Mouse (Mus musculus) lung, adult 2 months (tissue): ENCODE data around the gene Tpm1. TPM values are rescaled to one million over a fixed set of nuclear protein-coding genes. Genes with fewer than 3 reads are reported as not detected.
A peak's percentile ranks its signal among the peaks of the same experiment; 100 is the strongest.

Experiments
- DNase-seq: peaks from one replicate; pipeline ENCODE4 v3.0.0; 2022
- H3K4me1 ChIP-seq: fragments of 200-500 bp; 2 replicates; pipeline ENCODE4 v1.6.1; 2011; ENCODE audit warnings: low read length; ENCODE audit not compliant: control insufficient read depth, insufficient read depth
- H3K4me3 ChIP-seq: fragments of 200-500 bp; replicated peaks from 2 replicates; pipeline ENCODE3; 2011; ENCODE audit warnings: low read depth, mild to moderate bottlenecking, control low read depth, low read length; ENCODE audit errors: extremely low read depth
- CTCF ChIP-seq: fragments of 200-500 bp; IDR thresholded peaks from 2 replicates; pipeline ENCODE4 v1.5.1; 2011; ENCODE audit warnings: mild to moderate bottlenecking, low read length, control low read depth; ENCODE audit not compliant: insufficient read depth
- POLR2A ChIP-seq: fragments of 200-500 bp; IDR thresholded peaks from 2 replicates; pipeline ENCODE4 v1.6.1; 2011; ENCODE audit warnings: low read depth, mild to moderate bottlenecking, control low read depth, low read length, borderline replicate concordance; ENCODE audit errors: extremely low read depth
- WGBS: fragments of 180-500 bp; shearing (Covaris S2); methylation state at CpG from one replicate; pipeline ENCODE4 v1.1.7; 2018; 5-methylcytosine and 5-hydroxymethylcytosine counted together
- polyA plus RNA-seq: library from polyadenylated mRNA; depleted of rRNA; stranded (reverse); fragments of >200 nt; gene quantifications from 2 replicates; pipeline ENCODE4 v1.2.3, GENCODE M21; 2012

The Tpm1 gene
- polyA plus RNA-seq, 1 experiment = 359 TPM

- TF ChIP-seq POLR2A (no peak), CTCF (no peak)
- WGBS = 37% methylated on average over 2 of the region's 2 CpGs
- DNase-seq = no peak
Measured at GRCm38 (mm10) chr9:67072182-67072581, 23.0 kb upstream of the Tpm1 start.

GRCm38 (mm10) chr9:67071596-67071995 is 22.4 kb upstream of the Tpm1 start:
- Histone ChIP-seq H3K4me1 (no peaks in the 10 kb centered on the region), H3K4me3 (no peak overlapping the region)
- WGBS = 37% methylated on average over 7 of the region's 7 CpGs
- no peak for DNase-seq
- TF ChIP-seq POLR2A (no peak), CTCF (no peak)

More at GRCm38 (mm10) chr9:67072182-67072581, 23.0 kb upstream of the Tpm1 start:
- H3K4me3 ChIP-seq = no peak overlapping the region
- no peaks in the 10 kb centered on the region for H3K4me1 ChIP-seq

- no peak for DNase-seq
- WGBS = 47% methylated on average over 6 of the region's 6 CpGs
- H3K4me3 ChIP-seq = no peak overlapping the region
- no peaks in the 10 kb centered on the region for H3K4me1 ChIP-seq
- TF ChIP-seq POLR2A (no peak), CTCF (no peak)
Measured at GRCm38 (mm10) chr9:67071103-67071502, 21.9 kb upstream of the Tpm1 start.

GRCm38 (mm10) chr9:67066616-67067015 is 17.4 kb upstream of the Tpm1 start:
- Histone ChIP-seq H3K4me3 (no peak overlapping the region), H3K4me1 (no peaks in the 10 kb centered on the region)
- 93% methylated on average over 6 of the region's 6 CpGs for WGBS
- DNase-seq = no peak
- TF ChIP-seq CTCF = no peak
- TF ChIP-seq POLR2A = no peak

- 68% methylated on average over 12 of the region's 12 CpGs for WGBS
- Histone ChIP-seq H3K4me1 (no peaks in the 10 kb centered on the region), H3K4me3 (no peak overlapping the region)
- no peak for TF ChIP-seq POLR2A
- TF ChIP-seq CTCF = no peak
- DNase-seq = no peak
Measured at GRCm38 (mm10) chr9:67059714-67060113, 10.5 kb upstream of the Tpm1 start.

- Histone ChIP-seq H3K4me1 (no peaks in the 10 kb centered on the region), H3K4me3 (no peak overlapping the region)
- TF ChIP-seq POLR2A = no peak
- WGBS = 55% methylated on average over 6 of the region's 6 CpGs
- DNase-seq = no peak
Measured at GRCm38 (mm10) chr9:67058366-67058765, 9.2 kb upstream of the Tpm1 start.

- H3K4me1 ChIP-seq = peaks cover 2% of the 10 kb centered on the region; the same call in 1 of the 2 replicates
- no peak overlapping the region for H3K4me3 ChIP-seq
- no peak for DNase-seq
- 88% methylated on average over 6 of the region's 6 CpGs for WGBS
- no peak for TF ChIP-seq POLR2A
- no peak for TF ChIP-seq CTCF
Measured at GRCm38 (mm10) chr9:67050736-67051337, 1.6 kb upstream of the Tpm1 start.

- 37% methylated on average over 7 of the region's 7 CpGs for WGBS
- Histone ChIP-seq H3K4me1 (peaks cover 2% of the 10 kb centered on the region; the same call in 1 of the 2 replicates), H3K4me3 (no peak overlapping the region)
- TF ChIP-seq CTCF (no peak), POLR2A (no peak)
- DNase-seq = no peak
Measured at GRCm38 (mm10) chr9:67049836-67050235, 630 bp upstream of the Tpm1 start.

GRCm38 (mm10) chr9:67048483-67049085 is 622 bp downstream of the Tpm1 start:
- Histone ChIP-seq H3K4me3 (peak overlapping the region; percentile 67), H3K4me1 (peaks cover 2% of the 10 kb centered on the region; the same call in 1 of the 2 replicates)
- 1% methylated on average over 26 of the region's 26 CpGs for WGBS
- TF ChIP-seq CTCF (no peak), POLR2A (no peak)
- no peak for DNase-seq

- Histone ChIP-seq H3K4me3 (peak overlapping the region; percentile 67), H3K4me1 (peaks cover 2% of the 10 kb centered on the region; the same call in 1 of the 2 replicates)
- TF ChIP-seq POLR2A (no peak), CTCF (no peak)
- WGBS = 2% methylated on average over 50 of the region's 50 CpGs
- no peak for DNase-seq
Measured at GRCm38 (mm10) chr9:67047606-67048482, 1.4 kb downstream of the Tpm1 start.
